Mouse (Mus musculus) midbrain, embryonic 10.5 days (tissue): Measurements from ENCODE around the gene Mfap4. TPM values are rescaled to one million over a fixed set of nuclear protein-coding genes. Genes with fewer than 3 reads are reported as not detected.

ENCODE experiments used
- DNase-seq: peaks from one replicate; pipeline ENCODE4 v3.0.0-alpha.2; 2017; ENCODE audit warnings: low spot score
- H3K27ac ChIP-seq: fragments of 300-500 bp; sonication (generic); replicated peaks from 2 replicates; pipeline ENCODE4 v1.5.1; 2016; ENCODE audit warnings: mild to moderate bottlenecking
- H3K27me3 ChIP-seq: fragments of 300-500 bp; sonication (generic); 2 replicates; pipeline ENCODE4 v1.6.1; 2016; ENCODE audit warnings: low read depth, mild to moderate bottlenecking; ENCODE audit not compliant: poor library complexity, severe bottlenecking
- H3K36me3 ChIP-seq: fragments of 300-500 bp; sonication (generic); 2 replicates; pipeline ENCODE4 v1.6.1; 2016; ENCODE audit warnings: mild to moderate bottlenecking, moderate library complexity
- H3K4me1 ChIP-seq: fragments of 300-500 bp; sonication (generic); 2 replicates; pipeline ENCODE4 v1.6.1; 2016
- H3K4me3 ChIP-seq: fragments of 300-500 bp; sonication (generic); 2 replicates; pipeline ENCODE4 v1.5.1; 2016; ENCODE audit warnings: mild to moderate bottlenecking, moderate library complexity
- H3K9me3 ChIP-seq: fragments of 300-500 bp; sonication (generic); replicated peaks from 2 replicates; pipeline ENCODE4 v1.6.1; 2016; ENCODE audit warnings: mild to moderate bottlenecking
- WGBS: fragments of 180-500 bp; shearing (Covaris S2); methylation state at CpG from one replicate; pipeline ENCODE4 v1.1.7; 2016; 5-methylcytosine and 5-hydroxymethylcytosine counted together
- polyA plus RNA-seq: library from polyadenylated mRNA; unstranded; fragments of >200 nt; fragmentation: Nextera tagmentation; extraction: Ambion mirVana; gene quantifications from 2 replicates; pipeline ENCODE4 v1.2.1, GENCODE M21; 2016

Mfap4 gene
- polyA plus RNA-seq, 1 experiment from 2014 or later = 38.4 TPM

GRCm38 (mm10) chr11:61468534-61468933 is 16.7 kb upstream of the Mfap4 start:
- H3K9me3 ChIP-seq = no peaks in the 10 kb centered on the region
- H3K27me3 ChIP-seq = no peaks in the 10 kb centered on the region
- H3K4me3 ChIP-seq = no peak overlapping the region
- no peak for DNase-seq
- H3K4me1 ChIP-seq = peaks cover 8% of the 10 kb centered on the region; the same call in 1 of the 2 replicates
- WGBS = 87% methylated on average over 4 of the region's 4 CpGs
- H3K27ac ChIP-seq = no peak overlapping the region
- H3K36me3 ChIP-seq = no peaks in the 10 kb centered on the region

DNA sequence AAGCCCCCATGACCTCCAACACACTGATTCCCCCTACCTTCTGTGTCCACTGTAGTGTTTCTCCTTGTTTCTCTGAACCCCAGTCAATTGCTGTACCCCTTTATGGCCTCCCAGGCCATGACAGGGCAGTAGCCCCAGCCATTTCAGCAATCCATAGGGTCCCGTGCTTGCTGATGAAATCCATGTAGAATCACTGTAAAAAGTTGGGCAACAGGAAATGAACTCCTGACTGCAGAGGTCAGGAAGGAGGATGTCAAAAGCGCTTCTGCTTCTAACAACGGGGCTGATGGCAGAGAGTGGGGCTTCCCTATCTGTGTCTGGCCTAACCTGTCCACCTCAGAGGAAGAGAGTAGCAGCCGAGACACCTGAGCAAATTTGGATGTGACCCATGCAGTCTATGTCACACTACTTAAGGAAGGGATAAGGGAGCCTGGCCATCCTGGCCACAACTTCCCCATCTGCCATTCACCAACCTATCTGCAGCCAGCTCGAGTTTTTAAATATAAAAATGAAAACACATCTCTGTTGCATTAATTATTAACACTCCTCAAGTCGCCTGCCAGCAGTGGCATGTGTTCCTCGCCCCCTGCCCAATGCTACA is 15.8 kb upstream of the Mfap4 start:
- Histone ChIP-seq H3K27ac (no peak overlapping the region), H3K4me3 (no peak overlapping the region), H3K27me3 (no peaks in the 10 kb centered on the region), H3K36me3 (no peaks in the 10 kb centered on the region), H3K4me1 (peaks cover 8% of the 10 kb centered on the region; the same call in 1 of the 2 replicates), H3K9me3 (no peaks in the 10 kb centered on the region)
- 74% methylated on average over 7 of the region's 7 CpGs for WGBS
- DNase-seq = no peak

- H3K27ac ChIP-seq = no peak overlapping the region
- DNase-seq = no peak
- peaks cover 8% of the 10 kb centered on the region; the same call in 1 of the 2 replicates for H3K4me1 ChIP-seq
- H3K4me3 ChIP-seq = no peak overlapping the region
- H3K9me3 ChIP-seq = no peaks in the 10 kb centered on the region
- H3K36me3 ChIP-seq = no peaks in the 10 kb centered on the region
- no peaks in the 10 kb centered on the region for H3K27me3 ChIP-seq
These were observed 14.4 kb upstream of the Mfap4 start for GRCm38 (mm10) chr11:61470880-61471279.

- Histone ChIP-seq H3K36me3 (no peaks in the 10 kb centered on the region), H3K4me3 (no peak overlapping the region), H3K4me1 (peaks cover 24% of the 10 kb centered on the region), H3K27me3 (no peaks in the 10 kb centered on the region), H3K9me3 (no peaks in the 10 kb centered on the region), H3K27ac (no peak overlapping the region)
- WGBS = 85% methylated on average over 4 of the region's 4 CpGs
- DNase-seq = no peak
These were observed 11.6 kb upstream of the Mfap4 start for GRCm38 (mm10) chr11:61473630-61474029.

GRCm38 (mm10) chr11:61476786-61477382 is 8.3 kb upstream of the Mfap4 start:
- no peak for DNase-seq
- H3K27ac ChIP-seq = peak overlapping the region; percentile 9; the same call in 1 of the 2 replicates
- WGBS = 54% methylated on average over 12 of the region's 12 CpGs
- H3K36me3 ChIP-seq = no peaks in the 10 kb centered on the region
- no peaks in the 10 kb centered on the region for H3K27me3 ChIP-seq
- H3K9me3 ChIP-seq = no peaks in the 10 kb centered on the region
- H3K4me1 ChIP-seq = peaks cover 21% of the 10 kb centered on the region
- H3K4me3 ChIP-seq = peak overlapping the region; percentile 30

GRCm38 (mm10) chr11:61477566-61478508 is 7.4 kb upstream of the Mfap4 start:
- H3K4me3 ChIP-seq = 0 out of 2 replicates have a peak overlapping the region, but pooled peaks have one; percentile 21
- no peak for DNase-seq
- H3K4me1 ChIP-seq = peaks cover 22% of the 10 kb centered on the region
- no peaks in the 10 kb centered on the region for H3K9me3 ChIP-seq
- H3K27me3 ChIP-seq = no peaks in the 10 kb centered on the region
- H3K36me3 ChIP-seq = no peaks in the 10 kb centered on the region
- WGBS = 61% methylated on average over 17 of the region's 17 CpGs
- peak overlapping the region; percentile 17; the same call in 1 of the 2 replicates for H3K27ac ChIP-seq

GRCm38 (mm10) chr11:61478788-61479187 is 6.4 kb upstream of the Mfap4 start:
- Histone ChIP-seq H3K27ac (no peak overlapping the region), H3K36me3 (no peaks in the 10 kb centered on the region), H3K9me3 (no peaks in the 10 kb centered on the region), H3K4me3 (no peak overlapping the region), H3K4me1 (peaks cover 24% of the 10 kb centered on the region), H3K27me3 (no peaks in the 10 kb centered on the region)
- no peak for DNase-seq
- 90% methylated on average over 4 of the region's 4 CpGs for WGBS

- Histone ChIP-seq H3K27me3 (no peaks in the 10 kb centered on the region), H3K4me3 (no peak overlapping the region), H3K36me3 (peaks cover 1% of the 10 kb centered on the region; the same call in 1 of the 2 replicates), H3K9me3 (no peaks in the 10 kb centered on the region), H3K27ac (peak overlapping the region; percentile 60; the same call in 1 of the 2 replicates), H3K4me1 (peaks cover 50% of the 10 kb centered on the region)
- no peak for DNase-seq
- WGBS = 85% methylated on average over 9 of the region's 9 CpGs
These were observed 3.8 kb upstream of the Mfap4 start for GRCm38 (mm10) chr11:61481239-61482090.

DNA sequence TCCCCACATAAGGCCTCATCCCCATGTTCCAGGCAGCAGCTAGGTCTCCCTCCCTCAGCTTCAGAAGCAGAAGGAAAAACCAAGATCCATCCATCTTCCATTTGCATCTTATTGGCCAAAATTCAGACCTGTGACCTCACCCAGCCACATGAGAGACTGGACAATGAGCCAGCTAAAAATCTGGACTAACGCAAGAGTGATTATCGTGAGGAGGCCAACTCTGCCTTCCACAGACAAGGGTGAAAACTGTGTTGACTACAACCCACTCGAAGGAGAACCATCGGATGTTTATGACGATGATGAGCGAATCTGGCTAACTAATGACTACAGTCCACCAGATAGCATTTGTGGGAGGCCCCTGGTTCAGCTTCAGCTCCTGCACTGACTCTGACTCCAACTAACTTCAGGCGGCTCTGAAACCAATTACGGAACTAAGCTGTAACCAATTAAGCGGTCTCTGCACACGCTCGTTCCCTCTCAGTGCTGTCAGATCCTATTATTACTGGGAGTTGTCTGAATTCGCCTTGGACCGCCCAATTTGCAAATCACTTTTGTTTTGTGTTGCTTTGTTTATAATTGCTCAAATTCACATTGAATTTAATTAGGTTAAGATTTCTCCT is 1.9 kb upstream of the Mfap4 start:
- Histone ChIP-seq H3K27me3 (no peaks in the 10 kb centered on the region), H3K9me3 (no peaks in the 10 kb centered on the region), H3K4me3 (no peak overlapping the region), H3K4me1 (peaks cover 48% of the 10 kb centered on the region), H3K36me3 (peaks cover 20% of the 10 kb centered on the region), H3K27ac (peak overlapping the region; percentile 92; the same call in 1 of the 2 replicates)
- WGBS = 73% methylated on average over 13 of the region's 13 CpGs
- no peak for DNase-seq

DNA sequence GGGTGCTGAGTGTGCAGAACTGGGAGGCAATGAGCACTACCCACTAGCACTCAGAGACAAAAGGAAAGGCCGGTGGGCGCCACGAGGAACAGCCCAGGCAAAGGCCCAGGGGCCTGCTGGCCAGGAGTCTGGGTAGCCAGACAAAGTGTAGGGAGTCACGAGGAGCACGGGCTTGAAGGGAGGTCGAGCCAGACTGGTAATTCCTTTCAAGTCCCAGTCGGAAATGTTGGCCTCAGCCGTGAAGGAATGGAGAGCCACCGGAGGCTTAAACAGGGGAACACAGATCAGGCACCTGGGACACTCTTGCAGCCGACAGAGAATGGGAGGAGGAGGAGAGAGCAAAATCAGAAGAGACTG is 997 bp upstream of the Mfap4 start:
- Histone ChIP-seq H3K4me3 (peak overlapping the region; percentile 39), H3K27me3 (no peaks in the 10 kb centered on the region), H3K36me3 (peaks cover 29% of the 10 kb centered on the region), H3K9me3 (no peaks in the 10 kb centered on the region), H3K4me1 (peaks cover 48% of the 10 kb centered on the region), H3K27ac (peak overlapping the region; percentile 92)
- no peak for DNase-seq
- 14% methylated on average over 10 of the region's 10 CpGs for WGBS

DNA sequence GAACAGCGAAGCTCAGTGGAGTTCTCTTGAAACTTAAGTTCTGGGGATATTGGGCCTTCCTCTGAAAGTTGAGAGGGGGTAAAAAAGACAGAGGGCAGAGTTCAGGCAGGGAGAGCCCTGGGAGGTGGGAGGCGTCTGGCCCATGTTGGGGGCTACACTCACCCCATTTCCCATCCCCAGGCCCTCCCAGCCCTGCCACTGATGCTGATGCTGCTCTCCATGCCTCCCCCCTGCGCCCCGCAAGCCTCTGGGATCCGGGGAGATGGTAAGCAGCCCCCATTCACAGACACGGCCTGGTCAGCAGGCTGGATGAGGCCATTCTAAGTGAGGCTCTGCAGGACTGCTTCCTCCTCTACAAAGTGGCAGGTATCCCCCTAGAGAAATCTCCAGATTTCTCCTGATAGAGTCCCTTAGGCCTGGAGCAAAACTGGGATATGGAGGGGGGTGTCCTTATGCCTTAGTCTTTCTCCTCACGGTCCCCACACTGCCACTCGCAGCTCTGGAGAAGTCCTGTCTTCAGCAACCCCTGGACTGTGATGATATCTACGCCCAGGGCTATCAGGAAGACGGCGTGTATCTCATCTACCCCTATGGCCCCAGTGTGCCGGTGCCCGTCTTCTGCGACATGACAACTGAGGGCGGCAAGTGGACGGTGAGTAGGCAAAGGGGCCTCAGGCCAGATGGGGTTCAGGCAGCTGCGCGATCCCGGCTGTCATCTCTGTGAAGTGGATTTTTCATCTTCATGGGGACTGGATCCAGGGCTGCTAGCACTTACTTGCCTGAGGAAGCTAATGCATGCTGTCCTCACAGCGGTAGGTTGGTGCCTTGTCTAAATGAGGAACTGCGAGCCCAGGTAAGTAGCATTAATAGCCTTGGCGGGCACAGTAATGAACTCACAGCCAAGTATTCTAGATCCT is 568 bp downstream of the Mfap4 start:
- H3K9me3 ChIP-seq = no peaks in the 10 kb centered on the region
- 71% methylated on average over 22 of the region's 22 CpGs for WGBS
- peaks cover 59% of the 10 kb centered on the region for H3K4me1 ChIP-seq
- H3K4me3 ChIP-seq = peak overlapping the region; percentile 39
- H3K27ac ChIP-seq = peak overlapping the region; percentile 92
- no peaks in the 10 kb centered on the region for H3K27me3 ChIP-seq
- peaks cover 44% of the 10 kb centered on the region for H3K36me3 ChIP-seq
- no peak for DNase-seq
